Mouse (Mus musculus) embryonic facial prominence, embryonic 12.5 days (tissue): ENCODE measurements around the gene Exoc3l. TPM values are rescaled to one million over a fixed set of nuclear protein-coding genes. Genes with fewer than 3 reads are reported as not detected.
"Not testable (repeated sequence)": the region's sequence is repeated elsewhere in the genome, so short reads cannot be mapped to it uniquely, and the experiment has no call there.

Source experiments
- ATAC-seq: fragments of 200-750 bp; cut with Nextera tagmentation; 2 replicates; pipeline ENCODE4 v1.8.0; 2017; ENCODE audit not compliant: insufficient number of reproducible peaks, insufficient read depth, low FRiP score, low TSS enrichment
- H3K27ac ChIP-seq: fragments of 300-500 bp; sonication (generic); 2 replicates; pipeline ENCODE4 v1.5.1; 2016; ENCODE audit warnings: mild to moderate bottlenecking
- H3K27me3 ChIP-seq: fragments of 300-500 bp; sonication (generic); 2 replicates; pipeline ENCODE4 v1.6.1; 2016; ENCODE audit warnings: mild to moderate bottlenecking, moderate library complexity
- H3K36me3 ChIP-seq: fragments of 300-500 bp; sonication (generic); 2 replicates; pipeline ENCODE4 v1.6.1; 2016; ENCODE audit warnings: mild to moderate bottlenecking
- H3K4me1 ChIP-seq: fragments of 300-500 bp; sonication (generic); 2 replicates; pipeline ENCODE4 v1.6.1; 2016
- H3K4me2 ChIP-seq: fragments of 300-500 bp; sonication (generic); replicated peaks from 2 replicates; pipeline ENCODE4 v1.6.1; 2016; ENCODE audit warnings: mild to moderate bottlenecking, moderate library complexity
- H3K4me3 ChIP-seq: fragments of 300-500 bp; sonication (generic); 2 replicates; pipeline ENCODE4 v1.5.1; 2016; ENCODE audit warnings: mild to moderate bottlenecking
- H3K9ac ChIP-seq: fragments of 300-500 bp; sonication (generic); 2 replicates; pipeline ENCODE4 v1.6.1; 2016; ENCODE audit warnings: mild to moderate bottlenecking, moderate library complexity
- H3K9me3 ChIP-seq: fragments of 300-500 bp; sonication (generic); 2 replicates; pipeline ENCODE4 v1.6.1; 2016; ENCODE audit warnings: mild to moderate bottlenecking, moderate library complexity
- WGBS: fragments of 180-500 bp; shearing (Covaris S2); methylation state at CpG from one replicate; pipeline ENCODE4 v1.1.7; 2016; 5-methylcytosine and 5-hydroxymethylcytosine counted together
- polyA plus RNA-seq: library from polyadenylated mRNA; unstranded; fragments of >200 nt; fragmentation: Nextera tagmentation; extraction: Ambion mirVana; gene quantifications from 2 replicates; pipeline ENCODE4 v1.2.1, GENCODE M21; 2016

Gene Exoc3l
- polyA plus RNA-seq, 1 experiment from 2014 or later = 12.8 TPM

- 55% methylated on average over 18 of the region's 18 CpGs for WGBS
- peak overlapping the region; percentile 96 for H3K4me3 ChIP-seq
- H3K4me2 ChIP-seq = peak overlapping the region; percentile 98
- no peaks in the 10 kb centered on the region for H3K9me3 ChIP-seq
- ATAC-seq = no peak
- peak overlapping the region; percentile 93 for H3K9ac ChIP-seq
- peaks cover 11% of the 10 kb centered on the region for H3K4me1 ChIP-seq
- H3K27ac ChIP-seq = no peak overlapping the region
- H3K27me3 ChIP-seq = 0 out of 2 replicates have a peak, but pooled peaks cover 3% of the 10 kb centered on the region
- H3K36me3 ChIP-seq = peaks cover 45% of the 10 kb centered on the region
These were observed 2.7 kb upstream of the Exoc3l start for GRCm38 (mm10) chr8:105298351-105299252.

GRCm38 (mm10) chr8:105297511-105298192, 1.8 kb upstream of the Exoc3l start, which contains the start of gene E2f4:
E2f4 (plus strand) TSS chr8:105297663.
- Histone ChIP-seq H3K36me3 (peaks cover 36% of the 10 kb centered on the region), H3K9me3 (no peaks in the 10 kb centered on the region), H3K27ac (peak within 1 kb of the TSS; percentile 50; the same call in 1 of the 2 replicates), H3K4me2 (peak within 1 kb of the TSS; percentile 98), H3K4me3 (peak within 1 kb of the TSS; percentile 96), H3K9ac (peak within 1 kb of the TSS; percentile 93), H3K4me1 (peaks cover 11% of the 10 kb centered on the region), H3K27me3 (peaks cover 8% of the 10 kb centered on the region; the same call in 1 of the 2 replicates)
- ATAC-seq = peak; percentile 73
- WGBS = under 1% methylated on average over 53 of the region's 58 CpGs

GRCm38 (mm10) chr8:105295256-105295655, 645 bp downstream of the Exoc3l start:
- H3K4me2 ChIP-seq = no peak overlapping the region
- peaks cover 12% of the 10 kb centered on the region for H3K36me3 ChIP-seq
- H3K4me3 ChIP-seq = no peak overlapping the region
- 73% methylated on average over 11 of the region's 11 CpGs for WGBS
- ATAC-seq = no peak
- peaks cover 14% of the 10 kb centered on the region for H3K27me3 ChIP-seq
- H3K4me1 ChIP-seq = peaks cover 17% of the 10 kb centered on the region
- H3K27ac ChIP-seq = no peak overlapping the region
- no peak overlapping the region for H3K9ac ChIP-seq
- no peaks in the 10 kb centered on the region for H3K9me3 ChIP-seq

GRCm38 (mm10) chr8:105294776-105295175, 1.1 kb downstream of the Exoc3l start:
- Histone ChIP-seq H3K4me3 (no peak overlapping the region), H3K27ac (no peak overlapping the region), H3K9ac (no peak overlapping the region), H3K36me3 (peaks cover 7% of the 10 kb centered on the region), H3K9me3 (no peaks in the 10 kb centered on the region), H3K27me3 (peaks cover 19% of the 10 kb centered on the region), H3K4me2 (0 out of 2 replicates have a peak overlapping the region, but pooled peaks have one; percentile 8), H3K4me1 (peaks cover 22% of the 10 kb centered on the region)
- ATAC-seq = no peak
- 62% methylated on average over 9 of the region's 9 CpGs for WGBS

GRCm38 (mm10) chr8:105293405-105293804, 2.5 kb downstream of the Exoc3l start:
- Histone ChIP-seq H3K9ac (no peak overlapping the region), H3K36me3 (no peaks in the 10 kb centered on the region), H3K27ac (no peak overlapping the region), H3K4me1 (peaks cover 22% of the 10 kb centered on the region), H3K4me3 (no peak overlapping the region), H3K27me3 (peaks cover 19% of the 10 kb centered on the region), H3K4me2 (no peak overlapping the region), H3K9me3 (no peaks in the 10 kb centered on the region)
- ATAC-seq = no peak
- 68% methylated on average over 19 of the region's 19 CpGs for WGBS

- no peak overlapping the region for H3K4me3 ChIP-seq
- H3K36me3 ChIP-seq = no peaks in the 10 kb centered on the region
- H3K27ac ChIP-seq = no peak overlapping the region
- no peak overlapping the region for H3K9ac ChIP-seq
- 78% methylated on average over 7 of the region's 7 CpGs for WGBS
- H3K9me3 ChIP-seq = no peaks in the 10 kb centered on the region
- peaks cover 24% of the 10 kb centered on the region for H3K4me1 ChIP-seq
- H3K27me3 ChIP-seq = peaks cover 19% of the 10 kb centered on the region
- H3K4me2 ChIP-seq = no peak overlapping the region
- no peak for ATAC-seq
These were observed 3.4 kb downstream of the Exoc3l start for GRCm38 (mm10) chr8:105292471-105292870.

- not testable (repeated sequence) for H3K36me3 ChIP-seq, H3K9me3 ChIP-seq, H3K27ac ChIP-seq, H3K4me2 ChIP-seq, H3K4me3 ChIP-seq, H3K9ac ChIP-seq, ATAC-seq
- peaks cover 19% of the 10 kb centered on the region for H3K27me3 ChIP-seq
- WGBS = 64% methylated on average over 3 of the region's 3 CpGs
- peaks cover 24% of the 10 kb centered on the region for H3K4me1 ChIP-seq
These were observed 4.1 kb downstream of the Exoc3l start for GRCm38 (mm10) chr8:105291802-105292201.

GRCm38 (mm10) chr8:105291364-105291763, 4.5 kb downstream of the Exoc3l start:
- H3K27ac ChIP-seq, H3K36me3 ChIP-seq, H3K4me3 ChIP-seq, ATAC-seq, H3K4me2 ChIP-seq, H3K9me3 ChIP-seq, H3K9ac ChIP-seq: not testable (repeated sequence)
- Histone ChIP-seq H3K4me1 (peaks cover 24% of the 10 kb centered on the region), H3K27me3 (peaks cover 19% of the 10 kb centered on the region)
- 87% methylated on average over 8 of the region's 8 CpGs for WGBS

GRCm38 (mm10) chr8:105290554-105291314, 5.2 kb downstream of the Exoc3l start:
- Histone ChIP-seq H3K4me3 (peak overlapping the region; percentile 44), H3K9me3 (no peaks in the 10 kb centered on the region), H3K4me1 (peaks cover 24% of the 10 kb centered on the region), H3K27ac (no peak overlapping the region), H3K9ac (no peak overlapping the region), H3K4me2 (peak overlapping the region; percentile 84), H3K27me3 (peaks cover 19% of the 10 kb centered on the region), H3K36me3 (no peaks in the 10 kb centered on the region)
- WGBS = 5% methylated on average over 31 of the region's 31 CpGs
- ATAC-seq = no peak

- peak; percentile 10; the same call in 1 of the 2 replicates for ATAC-seq
- peak within 1 kb of the TSS; percentile 44 for H3K4me3 ChIP-seq
- peak within 1 kb of the TSS; percentile 84 for H3K4me2 ChIP-seq
- H3K9ac ChIP-seq = peak within 1 kb of the TSS; percentile 48
- peaks cover 19% of the 10 kb centered on the region for H3K27me3 ChIP-seq
- H3K27ac ChIP-seq = peak within 1 kb of the TSS; percentile 52; the same call in 1 of the 2 replicates
- H3K4me1 ChIP-seq = peaks cover 24% of the 10 kb centered on the region
- WGBS = 2% methylated on average over 43 of the region's 43 CpGs
- no peaks in the 10 kb centered on the region for H3K9me3 ChIP-seq
- 0 out of 2 replicates have a peak, but pooled peaks cover 5% of the 10 kb centered on the region for H3K36me3 ChIP-seq
These were observed 6.0 kb downstream of the Exoc3l start, which contains the start of gene 4931428F04Rik for GRCm38 (mm10) chr8:105289805-105290460. 4931428F04Rik (minus strand) TSS chr8:105289864.
